Mouse (Mus musculus): Measurements from ENCODE around the gene Olfr1532-ps1. TPM values are rescaled to one million over a fixed set of nuclear protein-coding genes. Genes with fewer than 3 reads are reported as not detected.
"Not testable (repeated sequence)": the region's sequence is repeated elsewhere in the genome, so short reads cannot be mapped to it uniquely, and the experiment has no call there.

The Olfr1532-ps1 gene
- total RNA-seq (2022), result not detected

GRCm38 (mm10) chr7:106907676-106908075 is at the start of gene Olfr1532-ps1:
TSS of gene Olfr1532-ps1 (plus strand) at chr7:106908001.
- DNase-seq, result no peak

GRCm38 (mm10) chr7:106862885-106863284 is 44.9 kb upstream of the Olfr1532-ps1 start, which contains the start of gene Olfr704:
TSS of gene Olfr704 (plus strand) at chr7:106863185.
- DNase-seq, result no peak

- DNase-seq, result no peak
Observed at GRCm38 (mm10) chr7:106876791-106877190, 31.0 kb upstream of the Olfr1532-ps1 start, which contains the start of gene Olfr705. TSS of gene Olfr705 (minus strand) at chr7:106876891.

GRCm38 (mm10) chr7:106888062-106888461 is 19.7 kb upstream of the Olfr1532-ps1 start, which contains the start of gene Olfr706:
TSS of gene Olfr706 (minus strand) at chr7:106888162.
- no peak for DNase-seq

- DNase-seq, result not testable (repeated sequence)
Observed at GRCm38 (mm10) chr7:106901141-106901540, 6.7 kb upstream of the Olfr1532-ps1 start, which contains the start of gene Olfr707. TSS of gene Olfr707 (minus strand) at chr7:106901241.

- not testable (repeated sequence) for DNase-seq
Observed at GRCm38 (mm10) chr7:106920961-106921360, 13.2 kb downstream of the Olfr1532-ps1 start.

- DNase-seq, result no peak
Observed at GRCm38 (mm10) chr7:106932119-106932518, 24.3 kb downstream of the Olfr1532-ps1 start, which contains the start of gene Olfr709-ps1. TSS of gene Olfr709-ps1 (minus strand) at chr7:106932219.

- no peak for DNase-seq
Observed at GRCm38 (mm10) chr7:106948212-106948611, 40.4 kb downstream of the Olfr1532-ps1 start, which contains the start of gene Olfr710. TSS of gene Olfr710 (minus strand) at chr7:106948312.

GRCm38 (mm10) chr7:106963837-106964236 is 56.0 kb downstream of the Olfr1532-ps1 start, which contains the start of gene Olfr6:
TSS of gene Olfr6 (minus strand) at chr7:106963937.
- DNase-seq, result no peak

Other genes with a start within 250 kb of the Olfr1532-ps1 start
- not detected for gene Olfr693, start 227.4 kb upstream of the Olfr1532-ps1 start, total RNA-seq (2022)
- not detected for gene Olfr694, start 216.2 kb upstream of the Olfr1532-ps1 start, total RNA-seq (2022)
- gene Olfr695, start 191.6 kb upstream of the Olfr1532-ps1 start, total RNA-seq (2022), result not detected
- gene Olfr697, start 165.6 kb upstream of the Olfr1532-ps1 start, total RNA-seq (2022), result not detected
- not detected for gene Olfr698, start 152.6 kb upstream of the Olfr1532-ps1 start, total RNA-seq (2022)
- gene Olfr699, start 114.8 kb upstream of the Olfr1532-ps1 start, total RNA-seq (2022), result not detected
- gene Olfr700, start 99.2 kb upstream of the Olfr1532-ps1 start, total RNA-seq (2022), result not detected
- gene Olfr701, start 93.9 kb upstream of the Olfr1532-ps1 start, total RNA-seq (2022), result not detected
- gene Olfr702, start 74.1 kb upstream of the Olfr1532-ps1 start, total RNA-seq (2022), result not detected
- not detected for gene Olfr703, start 64.6 kb upstream of the Olfr1532-ps1 start, total RNA-seq (2022)
- gene Olfr704, start 44.8 kb upstream of the Olfr1532-ps1 start, total RNA-seq (2022), result not detected
- not detected for gene Olfr705, start 31.1 kb upstream of the Olfr1532-ps1 start, total RNA-seq (2022)
- not detected for gene Olfr706, start 19.8 kb upstream of the Olfr1532-ps1 start, total RNA-seq (2022)
- not detected for gene Olfr707, start 6.8 kb upstream of the Olfr1532-ps1 start, total RNA-seq (2022)
- not detected for gene Olfr709-ps1, start 24.2 kb downstream of the Olfr1532-ps1 start, total RNA-seq (2022)
- gene Olfr710, start 40.3 kb downstream of the Olfr1532-ps1 start, total RNA-seq (2022), result not detected
- not detected for gene Olfr6, start 55.9 kb downstream of the Olfr1532-ps1 start, total RNA-seq (2022)
- not detected for gene Olfr711, start 67.5 kb downstream of the Olfr1532-ps1 start, total RNA-seq (2022)
- gene Olfr2, start 98.1 kb downstream of the Olfr1532-ps1 start, total RNA-seq (2022), result not detected
- not detected for gene Olfr713, start 123.2 kb downstream of the Olfr1532-ps1 start, total RNA-seq (2022)
- gene Olfr714, start 163.0 kb downstream of the Olfr1532-ps1 start, total RNA-seq (2022), result not detected
- not detected for gene Olfr17, start 185.2 kb downstream of the Olfr1532-ps1 start, total RNA-seq (2022)
- not detected for gene Olfr715b, start 202.4 kb downstream of the Olfr1532-ps1 start, total RNA-seq (2022)
- not detected for gene Olfr715, start 223.1 kb downstream of the Olfr1532-ps1 start, total RNA-seq (2022)
- not detected for gene Olfr716, start 230.3 kb downstream of the Olfr1532-ps1 start, total RNA-seq (2022)